Mouse (Mus musculus) brain, embryonic 14.5 days (tissue): ENCODE measurements around the gene Frmd4b.

Source experiments
- CTCF ChIP-seq: fragments of 200-500 bp; IDR thresholded peaks from 2 replicates; pipeline ENCODE4 v1.5.1; 2012; ENCODE audit warnings: inconsistent platforms, mild to moderate bottlenecking, moderate library complexity, borderline replicate concordance; ENCODE audit not compliant: insufficient read depth, insufficient read length; ENCODE audit errors: extremely low read depth
- POLR2A ChIP-seq: fragments of 200-500 bp; IDR thresholded peaks from 2 replicates; pipeline ENCODE4 v1.6.1; 2012; ENCODE audit warnings: mild to moderate bottlenecking, inconsistent platforms, borderline replicate concordance; ENCODE audit not compliant: poor library complexity, insufficient read depth, insufficient read length, severe bottlenecking; ENCODE audit errors: extremely low read depth

DNA sequence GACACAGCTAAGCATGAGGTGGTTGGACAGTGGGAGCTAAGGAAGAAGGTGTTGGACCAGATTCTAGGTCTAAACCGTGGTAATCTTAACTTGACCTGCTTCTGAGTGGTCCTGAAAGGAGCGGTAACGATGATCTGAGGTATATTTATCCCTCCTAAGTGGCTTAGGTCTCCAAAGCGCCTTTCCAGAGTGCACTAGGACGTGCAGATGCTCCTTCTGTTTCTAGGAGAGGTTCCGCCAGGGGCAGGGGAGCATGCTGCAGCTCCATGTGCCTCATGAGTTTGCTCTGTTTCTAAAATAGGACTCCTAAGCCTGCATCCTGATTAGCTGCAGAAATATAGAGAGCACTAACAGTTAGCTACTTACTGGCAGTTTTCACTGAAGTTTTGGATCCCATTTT, 117.1 kb downstream of the Frmd4b start:
- no peak for TF ChIP-seq POLR2A
- no peak for TF ChIP-seq CTCF
